Mouse (Mus musculus): Measurements from ENCODE around the gene Bdkrb2.

DNA sequence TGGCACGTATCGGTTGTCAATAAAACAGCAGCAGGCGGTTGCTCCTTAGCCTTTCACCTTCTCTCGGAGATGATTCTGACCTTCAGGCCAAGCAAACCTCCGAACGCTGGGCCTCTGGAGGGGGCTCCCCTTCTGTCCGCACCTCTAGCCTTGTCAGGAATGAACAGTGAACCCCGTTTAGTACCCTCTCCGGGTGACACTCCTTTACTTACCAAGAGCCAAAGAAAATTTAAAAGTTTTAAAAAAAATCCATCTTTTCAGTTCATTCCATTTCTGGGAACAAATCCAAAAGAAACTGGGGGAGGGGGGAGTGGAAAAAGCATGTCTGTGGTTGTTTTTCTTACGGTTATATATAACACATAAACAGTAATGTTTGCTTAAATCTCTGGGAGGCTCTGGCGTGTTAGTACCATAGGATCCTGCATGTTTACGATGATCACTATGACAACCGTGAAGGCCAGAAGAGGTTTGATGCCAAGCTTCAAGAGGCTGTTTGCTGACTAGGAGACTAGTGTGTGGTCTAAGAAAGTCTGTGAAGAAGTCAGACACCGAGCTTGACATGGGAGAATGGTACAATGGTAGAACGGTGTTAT, 41.8 kb upstream of the Bdkrb2 start:
- TF ChIP-seq CTCF (IDR thresholded peaks at IDR 0.05; ENCODE audit: borderline replicate concordance, insufficient read depth, low read length) (no peak), POLR2A (IDR thresholded peaks at IDR 0.05; ENCODE audit: low read depth, low read length) (no peak)

Measured in embryonic fibroblast, embryonic 13.5 days (primary cell).